Mouse (Mus musculus): ENCODE results near the gene Gatad2a. TPM values are rescaled to one million over a fixed set of nuclear protein-coding genes. Genes with fewer than 3 reads are reported as not detected.
"Not testable (repeated sequence)": the region's sequence is repeated elsewhere in the genome, so short reads cannot be mapped to it uniquely, and the experiment has no call there.

Gatad2a gene
- polyA plus RNA-seq, 1 experiment: 63.8 TPM

DNA sequence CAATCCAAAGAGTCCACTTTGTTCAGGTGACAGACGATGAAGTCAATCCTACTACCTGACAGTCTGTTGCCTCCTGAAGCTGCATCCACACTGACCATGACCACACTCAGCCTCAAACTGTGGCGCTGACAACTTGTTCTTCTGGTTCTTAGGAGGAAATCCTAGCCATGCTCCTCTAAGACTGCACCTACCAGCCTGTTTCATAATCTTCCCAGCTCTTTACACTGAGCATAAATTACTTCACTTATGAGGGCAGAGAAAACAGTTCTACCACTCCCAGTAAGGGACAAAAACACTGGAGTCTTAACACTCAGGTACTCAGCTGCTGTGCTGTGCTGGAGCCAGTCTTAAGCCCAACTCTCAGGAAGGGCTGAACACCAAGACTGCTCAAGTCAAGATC is 25.3 kb downstream of the Gatad2a start:
- Histone ChIP-seq H3K4me3 (ENCODE audit: insufficient read depth, low read length) (no peak overlapping the region), H3K27ac (ENCODE audit: insufficient read depth, low read length) (no peak overlapping the region), H3K4me1 (ENCODE audit: control insufficient read depth, insufficient read depth, low read length) (peaks cover 28% of the 10 kb centered on the region)
- TF ChIP-seq POLR2A (IDR thresholded peaks at IDR 0.05; ENCODE audit: low read depth, low read length) (no peak), CTCF (IDR thresholded peaks at IDR 0.05; ENCODE audit: borderline replicate concordance, insufficient read depth, low read length) (no peak)

DNA sequence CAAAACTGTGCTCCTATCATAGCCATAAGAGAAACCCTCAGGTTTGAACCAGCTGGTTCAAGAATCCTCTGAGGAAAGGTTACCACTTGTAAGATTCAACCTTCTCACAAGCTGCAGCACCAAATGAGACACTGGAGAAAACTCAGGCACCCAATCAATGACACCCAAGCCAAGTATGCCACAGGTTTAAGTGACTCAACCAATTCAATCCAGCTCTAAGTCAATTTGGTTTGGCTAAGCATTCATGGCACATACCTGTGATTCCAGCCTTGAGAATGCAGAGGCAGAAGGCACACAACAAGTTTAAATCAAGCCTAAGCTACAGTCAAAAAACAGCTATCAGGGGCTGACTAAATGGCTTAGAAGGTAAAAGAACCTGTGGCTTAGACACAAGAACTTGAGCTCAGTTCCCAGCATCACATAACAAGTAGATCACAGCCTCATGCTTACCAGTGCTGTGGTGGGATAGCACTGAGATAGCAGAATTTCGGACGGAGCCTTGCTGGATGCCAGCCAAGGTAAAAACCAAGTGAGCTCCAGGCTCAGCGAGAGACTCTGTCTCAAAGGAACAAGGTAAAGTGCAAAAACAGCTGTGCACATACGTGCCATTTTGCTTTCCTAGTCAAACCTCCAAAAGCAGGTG is 28.8 kb downstream of the Gatad2a start:
- Histone ChIP-seq H3K27ac (ENCODE audit: insufficient read depth, low read length) (peak overlapping the region; percentile 32; the same call in 1 of the 2 replicates), H3K4me1 (ENCODE audit: control insufficient read depth, insufficient read depth, low read length) (peaks cover 24% of the 10 kb centered on the region), H3K4me3 (ENCODE audit: insufficient read depth, low read length) (no peak overlapping the region)
- no peak for TF ChIP-seq POLR2A (IDR thresholded peaks at IDR 0.05; ENCODE audit: low read depth, low read length)
- TF ChIP-seq CTCF (IDR thresholded peaks at IDR 0.05; ENCODE audit: borderline replicate concordance, insufficient read depth, low read length): no peak

DNA sequence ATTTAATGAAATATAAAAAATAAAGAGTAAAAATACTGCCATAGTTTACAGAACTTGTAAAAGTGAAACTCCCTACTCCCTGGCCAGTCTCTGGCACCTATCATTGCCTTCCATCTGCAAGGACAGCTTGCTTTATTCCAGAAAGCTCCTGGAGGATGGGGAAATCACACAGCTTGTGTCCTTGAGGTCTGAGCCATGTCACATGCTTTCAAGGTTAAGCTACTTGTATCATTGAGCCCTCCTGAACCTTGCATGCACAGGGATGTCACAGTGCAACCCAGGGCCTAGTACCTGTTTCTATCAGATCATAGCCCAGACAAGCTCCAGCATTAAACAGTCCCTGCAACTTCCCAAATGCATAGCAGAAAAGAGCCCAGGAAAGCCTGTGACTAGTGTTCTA is 36.9 kb downstream of the Gatad2a start:
- Histone ChIP-seq H3K4me1 (ENCODE audit: control insufficient read depth, insufficient read depth, low read length) (peaks cover under 1% of the 10 kb centered on the region), H3K27ac (ENCODE audit: insufficient read depth, low read length) (no peak overlapping the region), H3K4me3 (ENCODE audit: insufficient read depth, low read length) (no peak overlapping the region)
- TF ChIP-seq POLR2A (IDR thresholded peaks at IDR 0.05; ENCODE audit: low read depth, low read length) (no peak), CTCF (IDR thresholded peaks at IDR 0.05; ENCODE audit: borderline replicate concordance, insufficient read depth, low read length) (no peak)

DNA sequence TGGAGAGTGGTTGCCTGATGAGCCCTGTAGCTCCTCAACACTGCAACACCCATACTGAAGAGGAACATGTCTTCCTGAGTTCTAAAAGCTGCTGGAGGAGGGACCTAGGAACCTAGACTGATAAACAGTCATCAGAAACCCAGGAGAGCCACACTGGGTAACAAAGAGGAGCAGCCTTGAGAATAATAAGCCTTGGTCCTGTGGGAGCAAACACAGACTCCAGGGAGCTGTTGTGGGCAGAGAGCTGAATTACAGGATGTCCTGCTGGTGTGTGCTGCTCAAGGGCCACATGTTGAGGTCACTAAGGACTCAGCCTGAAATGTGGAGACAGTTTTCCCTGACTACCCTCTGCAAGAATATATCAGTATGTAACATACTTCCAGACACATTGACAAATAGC is 38.3 kb downstream of the Gatad2a start:
- Histone ChIP-seq H3K4me3 (ENCODE audit: insufficient read depth, low read length) (no peak overlapping the region), H3K4me1 (ENCODE audit: control insufficient read depth, insufficient read depth, low read length) (peaks cover 3% of the 10 kb centered on the region), H3K27ac (ENCODE audit: insufficient read depth, low read length) (no peak overlapping the region)
- TF ChIP-seq CTCF (IDR thresholded peaks at IDR 0.05; ENCODE audit: borderline replicate concordance, insufficient read depth, low read length) (no peak), POLR2A (IDR thresholded peaks at IDR 0.05; ENCODE audit: low read depth, low read length) (no peak)

DNA sequence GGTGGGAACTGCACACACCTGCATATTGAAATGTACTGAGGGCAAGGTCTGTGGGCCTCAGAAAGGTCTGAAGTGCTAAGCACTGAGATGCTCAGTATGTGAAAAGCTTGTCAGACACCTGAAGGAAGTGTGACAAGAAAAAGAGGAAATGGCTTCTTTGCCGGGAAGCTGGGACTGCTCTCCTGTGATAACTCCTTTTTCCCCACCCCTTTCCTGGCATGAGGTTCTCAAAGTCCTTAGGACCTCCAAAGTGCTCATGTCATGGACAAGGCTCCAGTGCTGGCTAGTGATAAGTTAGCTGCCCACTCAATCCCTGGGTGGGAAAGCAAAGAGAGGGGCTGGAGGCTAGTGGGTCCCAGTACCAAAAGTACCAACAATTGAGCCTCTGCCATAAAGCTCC is 38.8 kb downstream of the Gatad2a start:
- TF ChIP-seq CTCF (IDR thresholded peaks at IDR 0.05; ENCODE audit: borderline replicate concordance, insufficient read depth, low read length): no peak
- TF ChIP-seq POLR2A (IDR thresholded peaks at IDR 0.05; ENCODE audit: low read depth, low read length): no peak
- no peak overlapping the region for H3K4me3 ChIP-seq (ENCODE audit: insufficient read depth, low read length)
- H3K27ac ChIP-seq (ENCODE audit: insufficient read depth, low read length): no peak overlapping the region
- peaks cover 3% of the 10 kb centered on the region for H3K4me1 ChIP-seq (ENCODE audit: control insufficient read depth, insufficient read depth, low read length)

DNA sequence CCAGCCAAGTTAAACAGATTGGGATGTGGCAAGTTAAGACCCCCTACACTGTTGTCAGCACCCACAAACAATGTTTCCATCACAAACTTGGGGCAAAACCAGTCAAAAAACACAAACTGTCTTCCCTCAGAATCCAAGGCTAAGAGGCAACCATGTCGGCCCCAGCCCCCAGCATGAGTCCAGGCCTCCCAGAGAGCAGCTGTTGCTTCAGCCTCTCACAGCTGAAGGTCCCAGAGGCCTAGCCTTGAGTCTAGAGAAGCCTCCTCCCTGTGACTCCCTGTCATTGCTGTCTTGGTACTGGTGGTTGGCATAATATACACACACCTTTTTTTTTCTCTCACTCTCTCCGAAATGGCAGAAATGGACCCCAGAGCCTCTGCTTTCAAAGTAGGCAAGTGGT is 39.5 kb downstream of the Gatad2a start:
- TF ChIP-seq POLR2A (IDR thresholded peaks at IDR 0.05; ENCODE audit: low read depth, low read length) (no peak), CTCF (IDR thresholded peaks at IDR 0.05; ENCODE audit: borderline replicate concordance, insufficient read depth, low read length) (no peak)
- no peak overlapping the region for H3K4me3 ChIP-seq (ENCODE audit: insufficient read depth, low read length)
- no peak overlapping the region for H3K27ac ChIP-seq (ENCODE audit: insufficient read depth, low read length)
- H3K4me1 ChIP-seq (ENCODE audit: control insufficient read depth, insufficient read depth, low read length): peaks cover 3% of the 10 kb centered on the region

DNA sequence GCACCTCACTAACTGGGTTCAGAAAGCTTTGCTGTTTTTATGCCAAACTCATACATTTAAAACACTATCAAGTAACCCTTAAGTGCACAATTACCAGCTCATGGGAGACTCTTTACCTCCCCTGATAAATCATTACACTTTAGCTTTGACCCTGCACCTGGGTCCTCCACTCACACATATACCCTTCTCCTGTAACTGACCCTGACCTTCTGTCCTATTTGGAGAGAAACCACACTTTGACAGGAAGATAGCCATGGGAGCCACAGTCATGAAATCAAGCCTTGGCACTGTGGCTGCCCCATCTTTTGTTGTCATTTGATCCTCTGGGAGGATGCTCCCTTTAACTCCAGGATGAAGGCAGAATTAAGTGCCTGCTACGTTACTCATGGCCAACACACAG is 41.5 kb downstream of the Gatad2a start:
- peaks cover 3% of the 10 kb centered on the region for H3K4me1 ChIP-seq (ENCODE audit: control insufficient read depth, insufficient read depth, low read length)
- no peak overlapping the region for H3K27ac ChIP-seq (ENCODE audit: insufficient read depth, low read length)
- H3K4me3 ChIP-seq (ENCODE audit: insufficient read depth, low read length): no peak overlapping the region
- no peak for TF ChIP-seq POLR2A (IDR thresholded peaks at IDR 0.05; ENCODE audit: low read depth, low read length)
- no peak for TF ChIP-seq CTCF (IDR thresholded peaks at IDR 0.05; ENCODE audit: borderline replicate concordance, insufficient read depth, low read length)

DNA sequence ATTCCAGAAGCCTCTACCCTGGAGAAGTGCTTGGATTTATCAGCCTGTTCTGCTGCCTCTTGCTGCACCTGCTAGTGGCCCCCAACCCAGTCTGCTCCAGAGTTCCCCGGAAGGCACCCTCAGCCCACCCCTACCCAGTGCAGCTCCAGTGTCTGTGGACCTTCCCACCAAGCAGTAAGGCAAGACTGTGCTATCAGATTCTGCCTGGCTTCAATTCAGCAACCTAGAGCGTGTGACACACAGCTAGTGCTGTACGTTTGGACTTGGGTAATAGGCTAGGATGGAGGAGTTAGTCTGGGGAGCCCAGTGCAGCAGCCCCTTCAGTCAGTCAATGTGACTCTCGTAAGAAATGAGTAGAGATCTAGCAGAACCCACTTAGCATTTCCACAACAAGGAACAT is 42.0 kb downstream of the Gatad2a start:
- peaks cover 3% of the 10 kb centered on the region for H3K4me1 ChIP-seq (ENCODE audit: control insufficient read depth, insufficient read depth, low read length)
- no peak overlapping the region for H3K4me3 ChIP-seq (ENCODE audit: insufficient read depth, low read length)
- no peak for TF ChIP-seq POLR2A (IDR thresholded peaks at IDR 0.05; ENCODE audit: low read depth, low read length)
- no peak for TF ChIP-seq CTCF (IDR thresholded peaks at IDR 0.05; ENCODE audit: borderline replicate concordance, insufficient read depth, low read length)
- no peak overlapping the region for H3K27ac ChIP-seq (ENCODE audit: insufficient read depth, low read length)

DNA sequence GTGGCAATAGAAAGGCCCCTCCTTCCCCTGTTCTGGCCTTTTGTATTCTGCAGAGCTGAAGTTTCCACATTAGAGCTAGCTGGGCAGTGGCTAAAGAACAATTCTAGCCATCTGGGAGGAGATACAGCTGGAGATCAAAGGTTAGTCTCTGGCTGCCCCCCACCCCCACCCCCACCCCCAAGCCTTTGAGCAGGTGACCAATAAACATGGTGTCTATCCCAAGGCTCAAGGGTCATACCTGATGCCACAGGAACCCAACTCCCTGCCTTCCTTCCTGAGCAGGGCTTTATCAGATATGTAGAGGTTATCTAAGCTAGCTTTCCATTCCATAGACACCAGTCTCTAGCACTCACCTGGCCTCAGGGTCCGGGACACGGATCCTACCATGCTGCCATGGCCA is 45.9 kb downstream of the Gatad2a start:
- H3K4me3 ChIP-seq (ENCODE audit: insufficient read depth, low read length): no peak overlapping the region
- H3K27ac ChIP-seq (ENCODE audit: insufficient read depth, low read length): no peak overlapping the region
- no peak for TF ChIP-seq POLR2A (IDR thresholded peaks at IDR 0.05; ENCODE audit: low read depth, low read length)
- no peak for TF ChIP-seq CTCF (IDR thresholded peaks at IDR 0.05; ENCODE audit: borderline replicate concordance, insufficient read depth, low read length)
- H3K4me1 ChIP-seq (ENCODE audit: control insufficient read depth, insufficient read depth, low read length): peaks cover 3% of the 10 kb centered on the region; the same call in 1 of the 2 replicates

DNA sequence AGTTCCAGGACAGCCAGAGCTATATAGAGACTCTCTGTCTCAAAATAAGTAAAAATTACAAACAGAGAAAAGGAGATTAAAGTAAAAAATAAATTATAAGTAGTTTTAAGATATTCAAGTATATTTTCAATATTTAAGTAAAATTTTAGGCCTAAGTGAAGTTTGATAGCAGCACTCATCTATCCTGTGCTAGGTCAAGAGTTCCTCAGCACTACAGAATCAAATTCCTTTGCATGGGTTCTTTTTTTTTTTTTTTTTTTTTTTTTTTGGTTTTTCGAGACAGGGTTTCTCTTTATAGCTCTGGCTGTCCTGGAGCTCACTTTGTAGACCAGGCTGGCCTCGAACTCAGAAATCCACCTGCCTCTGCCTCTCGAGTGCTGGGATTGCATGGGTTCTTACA is 53.7 kb downstream of the Gatad2a start:
- not testable (repeated sequence) for H3K4me3 ChIP-seq (ENCODE audit: insufficient read depth, low read length); H3K27ac ChIP-seq (ENCODE audit: insufficient read depth, low read length)
- H3K4me1 ChIP-seq (ENCODE audit: control insufficient read depth, insufficient read depth, low read length): peaks cover 19% of the 10 kb centered on the region

DNA sequence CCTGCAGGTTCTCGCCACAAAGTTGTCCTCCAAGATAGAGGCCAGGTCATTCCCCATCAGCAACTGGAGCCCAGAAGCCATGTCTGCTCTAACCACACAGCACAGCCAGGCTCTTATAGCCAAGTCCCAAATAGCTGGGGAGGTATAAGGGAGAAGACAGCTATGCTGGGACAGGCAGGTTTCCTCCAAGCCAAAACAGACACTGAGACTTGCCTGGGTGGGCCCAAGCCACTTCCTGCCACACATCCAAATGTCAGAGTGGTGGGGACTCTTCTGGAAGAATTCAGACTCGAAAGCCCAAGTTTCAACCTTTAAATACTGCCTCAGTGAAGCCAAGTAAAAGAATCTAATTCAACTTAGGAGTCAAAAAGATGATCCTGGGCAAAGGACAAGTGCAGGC is 55.8 kb downstream of the Gatad2a start:
- peak overlapping the region; percentile 31; the same call in 1 of the 2 replicates for H3K27ac ChIP-seq (ENCODE audit: insufficient read depth, low read length)
- H3K4me1 ChIP-seq (ENCODE audit: control insufficient read depth, insufficient read depth, low read length): peaks cover 30% of the 10 kb centered on the region
- no peak for TF ChIP-seq CTCF (IDR thresholded peaks at IDR 0.05; ENCODE audit: borderline replicate concordance, insufficient read depth, low read length)
- TF ChIP-seq POLR2A (IDR thresholded peaks at IDR 0.05; ENCODE audit: low read depth, low read length): no peak
- no peak overlapping the region for H3K4me3 ChIP-seq (ENCODE audit: insufficient read depth, low read length)
